Mouse (Mus musculus) splenic B cell, adult 2 months (primary cell): ENCODE results near the gene Galnt7.

ENCODE experiments used
- DNase-seq: peaks from one replicate; pipeline ENCODE4 v3.0.0-alpha.2; 2011; ENCODE audit warnings: low read depth, low spot score
- H3K27me3 ChIP-seq: 2 replicates; pipeline ENCODE4 v1.6.1; 2012; ENCODE audit warnings: mild to moderate bottlenecking, low read length, moderate library complexity, mixed read lengths; ENCODE audit not compliant: control insufficient read depth, poor library complexity, insufficient read depth, severe bottlenecking
- H3K36me3 ChIP-seq: 2 replicates; pipeline ENCODE4 v1.6.1; 2012; ENCODE audit warnings: mild to moderate bottlenecking, low read length, moderate library complexity, mixed read lengths; ENCODE audit not compliant: control insufficient read depth, poor library complexity, insufficient read depth, severe bottlenecking

Gene Galnt7

DNA sequence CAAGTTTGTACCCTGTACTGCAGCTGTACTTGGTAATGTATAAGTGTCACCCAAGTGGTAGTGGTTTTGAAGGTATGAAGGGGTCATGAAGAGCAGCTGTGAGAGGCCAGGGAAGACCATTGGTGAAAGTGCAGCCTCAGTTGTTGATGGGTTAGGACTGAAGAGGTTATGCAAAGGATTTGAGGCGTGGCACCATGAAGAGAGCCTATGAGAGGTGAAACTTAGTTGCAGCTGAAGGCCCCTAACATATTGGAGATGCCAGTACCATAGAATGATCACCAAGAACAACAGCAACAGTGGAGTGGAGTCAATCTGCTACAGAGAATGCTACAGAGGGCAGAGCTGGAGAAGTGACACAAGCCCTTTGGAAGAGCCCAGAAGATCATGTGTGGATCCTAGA is 163.5 kb downstream of the Galnt7 start:
- Histone ChIP-seq H3K36me3 (no peaks in the 10 kb centered on the region), H3K27me3 (no peaks in the 10 kb centered on the region)

DNA sequence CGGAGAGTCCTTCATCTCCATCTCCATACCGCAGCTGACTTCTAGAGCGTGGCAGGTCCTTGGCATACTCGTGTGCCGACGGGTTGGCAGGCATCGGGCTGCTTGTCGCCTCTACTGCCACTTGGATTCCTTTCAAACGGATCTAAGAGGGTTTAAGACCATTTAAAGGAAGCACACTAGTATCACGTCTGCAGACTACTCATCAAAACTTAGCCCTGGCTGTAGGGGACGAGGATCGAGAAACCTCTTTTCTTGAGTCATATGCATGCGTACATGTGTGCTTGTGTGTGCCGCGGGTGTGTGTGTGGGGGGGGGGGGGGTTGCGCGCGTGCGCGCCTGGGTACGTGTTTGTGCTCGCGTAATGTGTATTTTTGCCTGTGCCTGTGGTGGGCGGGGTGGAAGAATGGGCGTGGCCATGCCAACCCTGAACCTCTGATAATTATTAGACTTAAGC is 164.5 kb downstream of the Galnt7 start:
- no peaks in the 10 kb centered on the region for H3K27me3 ChIP-seq
- no peaks in the 10 kb centered on the region for H3K36me3 ChIP-seq
- peak; percentile 86 for DNase-seq

More for the DNA sequence above, 163.5 kb downstream of the Galnt7 start:
- no peak for DNase-seq

DNA sequence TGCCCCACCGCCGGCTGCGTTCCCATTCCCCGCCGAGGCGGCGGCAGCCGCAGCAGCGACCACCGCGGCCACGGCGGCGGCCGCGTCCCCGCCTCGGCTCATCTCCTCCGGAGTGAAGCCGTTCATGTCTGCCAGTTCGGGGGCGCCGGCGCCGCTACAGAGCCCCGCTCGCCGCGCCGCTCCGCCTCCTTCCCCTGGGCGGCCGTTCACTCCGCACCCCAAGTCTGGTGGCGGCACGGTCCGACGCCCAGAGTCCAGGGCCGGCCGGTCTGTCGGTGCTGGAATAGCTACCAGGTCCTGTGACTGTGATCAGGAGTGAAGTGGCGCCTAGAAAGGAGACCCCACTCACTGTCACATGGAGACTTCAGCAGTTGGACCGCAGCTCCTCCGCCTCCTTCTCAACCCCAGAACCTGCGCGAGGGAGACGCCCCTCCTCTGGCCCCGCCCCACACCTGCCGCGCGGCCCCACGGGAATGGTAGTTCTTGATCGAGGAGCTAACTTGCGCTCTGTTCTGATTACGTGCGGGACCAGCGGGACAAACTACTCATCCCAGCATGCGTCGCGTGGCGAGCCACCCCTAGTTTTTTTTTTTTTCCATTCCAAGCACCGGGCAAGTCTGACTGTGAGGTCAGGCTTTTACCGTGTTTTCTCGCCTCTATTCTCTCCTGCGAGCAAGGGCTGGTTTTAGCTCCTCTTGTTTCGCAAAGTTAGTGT is 165.2 kb downstream of the Galnt7 start, which contains the start of gene Sap30:
Sap30 (minus strand) TSS at position 420 of the 715 bp plus-strand sequence.
- DNase-seq: peak; percentile 98
- no peaks in the 10 kb centered on the region for H3K27me3 ChIP-seq
- no peaks in the 10 kb centered on the region for H3K36me3 ChIP-seq

DNA sequence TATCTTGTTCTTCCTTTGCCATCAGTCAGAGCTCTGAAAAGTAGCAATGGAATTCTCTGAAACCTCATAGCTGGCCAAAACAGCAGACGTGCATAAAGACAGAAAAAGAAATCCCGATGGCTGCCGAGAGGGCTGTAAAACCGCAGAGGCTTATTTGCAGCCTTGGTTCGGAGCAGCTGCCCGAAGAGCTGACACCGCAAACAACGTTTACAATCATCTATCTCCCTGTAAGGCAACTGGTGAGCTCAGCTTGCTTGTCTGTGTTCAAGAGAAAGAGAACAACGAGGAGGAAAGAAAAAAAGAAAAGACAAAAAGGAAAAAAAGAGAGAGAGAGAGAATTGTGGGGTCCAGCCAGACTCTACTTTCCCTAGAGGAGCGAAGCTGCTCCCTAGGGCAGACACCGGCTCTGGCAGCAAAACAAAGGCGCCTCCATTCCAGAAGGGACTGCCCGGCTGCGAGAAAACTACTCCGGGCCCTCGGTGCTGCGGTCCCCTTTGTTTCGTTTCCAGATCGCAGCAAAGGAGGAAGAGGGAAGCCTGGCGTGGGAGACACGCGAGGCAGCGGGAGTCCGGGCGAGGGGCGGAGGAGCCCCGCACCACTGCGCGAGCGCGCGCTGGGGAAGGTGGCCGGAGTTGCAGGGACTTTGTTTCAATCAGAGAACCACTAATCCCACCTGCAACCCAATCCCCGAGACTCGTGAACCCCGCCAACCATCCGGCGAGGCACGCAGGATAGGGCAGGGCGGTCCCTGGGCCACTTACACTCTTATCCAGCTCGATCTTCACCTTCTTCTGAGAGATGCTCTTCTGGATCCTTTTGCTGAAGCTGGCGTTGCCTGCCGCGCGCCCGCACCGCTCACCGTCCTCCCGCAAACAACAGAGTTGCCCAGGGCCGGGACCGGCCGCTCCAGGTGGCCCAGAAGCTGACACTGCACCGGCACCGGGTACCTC is 166.1 kb downstream of the Galnt7 start:
- H3K27me3 ChIP-seq: no peaks in the 10 kb centered on the region
- peak; percentile 22 for DNase-seq
- H3K36me3 ChIP-seq: no peaks in the 10 kb centered on the region

DNA sequence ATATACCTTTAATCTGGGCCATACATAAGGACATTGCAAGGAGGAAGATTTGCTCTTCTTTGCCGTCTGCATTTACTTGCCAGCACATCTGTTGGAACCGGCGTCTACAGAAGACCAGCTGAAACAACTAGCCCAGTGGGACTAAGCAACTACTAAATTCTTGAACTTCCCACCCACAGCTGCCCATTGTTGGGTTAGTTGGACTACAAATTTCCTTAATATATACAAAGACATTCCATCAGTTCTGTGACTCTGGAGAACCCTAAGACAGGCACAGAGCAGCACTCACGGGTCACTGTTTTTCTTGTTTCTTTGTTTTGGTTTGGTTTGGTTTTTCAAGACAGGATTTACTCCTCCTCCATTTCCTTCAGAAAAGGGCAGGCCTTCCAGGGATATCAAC is 172.2 kb downstream of the Galnt7 start:
- Histone ChIP-seq H3K36me3 (no peaks in the 10 kb centered on the region), H3K27me3 (no peaks in the 10 kb centered on the region)
- no peak for DNase-seq

DNA sequence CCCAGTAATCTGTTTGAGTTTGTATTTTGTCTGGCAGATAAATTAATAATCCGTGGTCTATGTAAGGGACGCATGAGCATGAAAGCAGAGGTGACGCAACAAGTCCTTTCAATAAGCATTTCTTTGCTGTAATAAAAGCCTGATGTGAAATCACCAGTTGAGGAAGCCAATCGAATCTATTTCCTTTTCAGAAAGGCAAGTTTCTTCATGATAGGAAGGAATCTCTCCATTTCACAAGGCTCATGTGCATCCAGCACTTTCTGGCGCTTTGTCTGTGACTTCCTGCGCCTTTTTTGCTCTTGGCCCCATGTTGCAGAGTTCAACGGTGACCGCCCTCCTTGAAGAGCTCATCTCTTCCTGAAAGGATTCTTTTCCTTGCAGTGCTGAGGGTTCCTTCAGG is 173.1 kb downstream of the Galnt7 start:
- no peak for DNase-seq

DNA sequence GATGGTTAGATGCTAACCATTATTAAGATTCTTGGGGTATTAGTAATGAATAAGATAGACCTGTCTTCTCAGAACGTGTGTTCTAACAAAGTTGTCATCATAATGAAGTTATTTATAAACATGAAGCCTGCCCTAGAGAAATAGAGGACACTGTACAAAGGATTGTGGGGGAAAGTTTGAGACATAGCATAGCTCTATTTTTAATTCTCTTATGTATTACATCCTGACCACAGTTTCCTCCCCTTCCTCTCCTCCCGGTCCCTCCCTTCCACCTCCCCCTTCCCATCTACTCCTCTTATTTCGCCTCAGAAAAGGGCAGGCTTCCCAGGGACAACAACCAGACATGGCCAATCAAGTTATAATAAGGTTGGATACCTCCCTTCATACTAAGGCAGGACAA is 174.4 kb downstream of the Galnt7 start:
- H3K36me3 ChIP-seq: no peaks in the 10 kb centered on the region
- H3K27me3 ChIP-seq: no peaks in the 10 kb centered on the region
- no peak for DNase-seq

More for the DNA sequence above, 173.1 kb downstream of the Galnt7 start:
- Histone ChIP-seq H3K36me3 (no peaks in the 10 kb centered on the region), H3K27me3 (no peaks in the 10 kb centered on the region)
